Comparison of ENCODE assay signal across 13 mouse cellular contexts in the genomic region with DNA sequence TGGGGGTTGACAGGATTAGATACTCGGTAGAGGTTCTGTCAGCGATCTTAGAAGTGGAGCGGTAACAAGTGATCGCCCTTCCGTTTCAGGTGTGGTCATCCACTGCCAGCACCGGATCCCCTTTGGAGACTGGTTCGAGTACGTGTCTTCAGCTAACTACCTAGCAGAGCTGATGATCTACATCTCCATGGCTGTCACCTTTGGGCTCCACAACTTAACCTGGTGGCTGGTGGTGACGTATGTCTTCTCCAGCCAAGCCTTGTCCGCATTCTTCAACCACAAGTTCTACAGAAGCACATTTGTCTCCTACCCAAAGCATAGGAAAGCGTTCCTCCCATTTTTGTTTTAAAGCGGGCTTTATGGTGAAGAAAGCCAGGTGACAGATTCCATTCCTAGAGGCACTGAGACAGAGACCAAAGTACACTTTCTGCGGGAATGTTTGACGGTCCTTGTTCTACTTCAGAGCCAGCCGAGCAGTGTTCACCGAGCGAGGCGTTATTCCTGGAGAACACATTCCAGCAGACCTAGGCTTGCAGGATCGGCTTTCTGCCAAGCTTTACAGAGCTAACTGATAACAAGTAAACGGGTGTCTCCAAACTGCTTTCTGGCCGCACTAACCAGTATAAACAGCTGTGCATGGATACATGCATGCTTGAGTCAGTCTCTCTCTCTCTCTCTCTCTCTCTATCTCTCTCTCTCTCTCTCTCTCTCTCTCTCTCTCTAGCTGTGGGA. TPM values are rescaled to one million over a fixed set of nuclear protein-coding genes. Genes with fewer than 3 reads are reported as not detected.
DNase-seq lines count a peak whose midpoint lies in the region; ATAC-seq and TF ChIP-seq lines count a peak whose summit lies in the region.
"Had no signal": no experiment of that assay in that cellular context is flagged by ENCODE, and none has a peak within 500 bp of the region (broad histone marks: within the 10 kb centered on the region; RNA-seq: fewer than 3 reads in every experiment).

No protein-coding gene starts in this region.

- H3K27ac ChIP-seq in lung, embryonic 14.5 days (ENCODE audit: low read depth) = no peak overlapping the region; the same call in 1 of the 2 replicates
- H3K27ac ChIP-seq in heart, embryonic 16.5 days (ENCODE audit: low read length) = peak overlapping the region; percentile 86
- no peak overlapping the region for H3K27ac ChIP-seq in intestine, postnatal 0 days (ENCODE audit: low read depth, low read length)
- no peak overlapping the region for H3K27ac ChIP-seq in stomach, embryonic 16.5 days (ENCODE audit: low read length)
- no peak overlapping the region for H3K27ac ChIP-seq in layer of hippocampus, adult 2 months
- H3K27ac ChIP-seq: liver, embryonic 14.5 days; midbrain, embryonic 12.5 days had no signal

- H3K27me3 ChIP-seq in lung, embryonic 14.5 days (ENCODE audit: insufficient read depth, low read length) = no peaks in the 10 kb centered on the region
- no peaks in the 10 kb centered on the region for H3K27me3 ChIP-seq in heart, embryonic 16.5 days (ENCODE audit: control insufficient read depth, insufficient read depth, low read length)
- H3K27me3 ChIP-seq in intestine, postnatal 0 days (replicated peaks; ENCODE audit: control insufficient read depth, insufficient read depth, low read length) = no peaks in the 10 kb centered on the region
- H3K27me3 ChIP-seq in stomach, embryonic 16.5 days (ENCODE audit: control insufficient read depth, insufficient read depth, low read length) = no peaks in the 10 kb centered on the region
- H3K27me3 ChIP-seq: midbrain, embryonic 12.5 days had no signal

- no peak overlapping the region for H3K9ac ChIP-seq in lung, embryonic 14.5 days
- no peak overlapping the region; the same call in 1 of the 2 replicates for H3K9ac ChIP-seq in heart, embryonic 16.5 days (ENCODE audit: low read length)
- no peak overlapping the region for H3K9ac ChIP-seq in intestine, postnatal 0 days (ENCODE audit: low read depth, low read length)
- H3K9ac ChIP-seq in stomach, embryonic 16.5 days (ENCODE audit: low read length) = no peak overlapping the region
- H3K9ac ChIP-seq: liver, embryonic 14.5 days; midbrain, embryonic 12.5 days had no signal

- H3K4me2 ChIP-seq in lung, embryonic 14.5 days = no peak overlapping the region
- H3K4me2 ChIP-seq in heart, embryonic 16.5 days (ENCODE audit: low read depth, low read length) = peak overlapping the region; percentile 46
- peak overlapping the region; percentile 28; the same call in 1 of the 2 replicates for H3K4me2 ChIP-seq in intestine, postnatal 0 days (replicated peaks; ENCODE audit: low read depth)
- H3K4me2 ChIP-seq in stomach, embryonic 16.5 days (ENCODE audit: low read depth, low read length) = no peak overlapping the region
- H3K4me2 ChIP-seq: midbrain, embryonic 12.5 days had no signal

- no peak overlapping the region for H3K4me3 ChIP-seq in lung, embryonic 14.5 days (ENCODE audit: low read depth, low read length)
- peak overlapping the region; percentile 7; the same call in 1 of the 2 replicates for H3K4me3 ChIP-seq in heart, embryonic 16.5 days (ENCODE audit: low read length)
- H3K4me3 ChIP-seq in intestine, postnatal 0 days (ENCODE audit: low read depth, low read length) = no peak overlapping the region
- no peak overlapping the region for H3K4me3 ChIP-seq in stomach, embryonic 16.5 days (replicated peaks; ENCODE audit: low read length)
- no peak overlapping the region for H3K4me3 ChIP-seq in layer of hippocampus, adult 2 months
- H3K4me3 ChIP-seq: midbrain, embryonic 12.5 days had no signal

- peak; percentile 82 for DNase-seq in lung, embryonic 14.5 days
- no peak for DNase-seq in lung, postnatal 25 days (ENCODE audit: low spot score)
- DNase-seq in thymus, postnatal 25 days = no peak
- DNase-seq in layer of hippocampus, adult 2 months (ENCODE audit: low spot score in 2 of 2) = no peak
- DNase-seq: cerebellum, adult 9-10 months; embryo, embryonic 11 days; spleen, adult 18-20 months had no signal

- no peaks in the 10 kb centered on the region for H3K4me1 ChIP-seq in lung, embryonic 14.5 days (ENCODE audit: insufficient read depth)
- peaks cover 19% of the 10 kb centered on the region for H3K4me1 ChIP-seq in heart, embryonic 16.5 days (ENCODE audit: control insufficient read depth, insufficient read depth, low read length)
- no peaks in the 10 kb centered on the region for H3K4me1 ChIP-seq in intestine, postnatal 0 days (replicated peaks; ENCODE audit: control insufficient read depth, insufficient read depth, low read length)
- no peaks in the 10 kb centered on the region; the same call in 1 of the 2 replicates for H3K4me1 ChIP-seq in stomach, embryonic 16.5 days (ENCODE audit: control insufficient read depth, insufficient read depth, low read length)
- H3K4me1 ChIP-seq: midbrain, embryonic 12.5 days had no signal

- 68% methylated on average over 21 of the region's 21 CpGs for WGBS in lung, embryonic 14.5 days
- 48% methylated on average over 21 of the region's 21 CpGs for WGBS in heart, embryonic 16.5 days
- 59% methylated on average over 21 of the region's 21 CpGs for WGBS in intestine, postnatal 0 days
- WGBS in stomach, embryonic 16.5 days = 72% methylated on average over 21 of the region's 21 CpGs

- peak; percentile 90 for ATAC-seq in lung, embryonic 14.5 days (ENCODE audit: insufficient read depth)
- ATAC-seq in heart, embryonic 16.5 days (replicated peaks; ENCODE audit: extremely low read depth, insufficient read depth, low FRiP score) = peak; percentile 92
- ATAC-seq in intestine, postnatal 0 days = peak; percentile 66
- peak; percentile 75; the same call in 1 of the 2 replicates for ATAC-seq in stomach, embryonic 16.5 days (ENCODE audit: insufficient read depth, low FRiP score)
- ATAC-seq: hindbrain, embryonic 16.5 days had no signal

- no peak for TF ChIP-seq CTCF in lung, embryonic 14.5 days (IDR thresholded peaks at IDR 0.05; ENCODE audit: low read depth)
- TF ChIP-seq CTCF in intestine, postnatal 0 days (IDR thresholded peaks at IDR 0.05; ENCODE audit: low read depth) = no peak
- TF ChIP-seq CTCF in layer of hippocampus, adult 2 months (conservative IDR thresholded peaks at IDR 0.05) = no peak

- H3K36me3 ChIP-seq in lung, embryonic 14.5 days (ENCODE audit: insufficient read depth) = peaks cover 34% of the 10 kb centered on the region; the same call in 1 of the 2 replicates
- peaks cover 13% of the 10 kb centered on the region for H3K36me3 ChIP-seq in heart, embryonic 16.5 days (ENCODE audit: control insufficient read depth, insufficient read depth)
- H3K36me3 ChIP-seq in intestine, postnatal 0 days (ENCODE audit: control insufficient read depth, insufficient read depth) = peaks cover 45% of the 10 kb centered on the region
- peaks cover 9% of the 10 kb centered on the region; the same call in 1 of the 2 replicates for H3K36me3 ChIP-seq in stomach, embryonic 16.5 days (ENCODE audit: control insufficient read depth, insufficient read depth, low read length)

- H3K9me3 ChIP-seq in lung, embryonic 14.5 days (ENCODE audit: low read depth, low read length) = no peaks in the 10 kb centered on the region
- no peaks in the 10 kb centered on the region for H3K9me3 ChIP-seq in heart, embryonic 16.5 days (replicated peaks; ENCODE audit: control insufficient read depth, low read length)
- no peaks in the 10 kb centered on the region for H3K9me3 ChIP-seq in intestine, postnatal 0 days (ENCODE audit: control insufficient read depth)
- no peaks in the 10 kb centered on the region for H3K9me3 ChIP-seq in stomach, embryonic 16.5 days (replicated peaks; ENCODE audit: control insufficient read depth, low read length)
- H3K9me3 ChIP-seq: midbrain, embryonic 12.5 days had no signal

RNA-seq across cellular contexts. Expression of gene Srd5a3, which starts 14.5 kb away (rescaled TPM):
- polyA plus RNA-seq in lung, embryonic 14.5 days (2014; fragmentation: Nextera tagmentation; extraction: Ambion mirVana) = 35.7 and 37.6 TPM in 2 replicates
- polyA plus RNA-seq in heart, embryonic 16.5 days (2015; fragmentation: Nextera tagmentation; extraction: Ambion mirVana) = 30.7 TPM in 2 replicates
- polyA plus RNA-seq in intestine, postnatal 0 days (2015; fragmentation: Nextera tagmentation; extraction: Ambion mirVana) = 41.5 and 44.1 TPM in 2 replicates
- polyA plus RNA-seq in stomach, embryonic 16.5 days (2015; fragmentation: Nextera tagmentation; extraction: Ambion mirVana) = 36.0 and 39.6 TPM in 2 replicates
- 10 to 100 TPM; 16.8 to 18.8 TPM for total RNA-seq in layer of hippocampus, adult 2 months (2021)

RNA-seq across cellular contexts. Expression of gene Tmem165, which starts 29.1 kb away (rescaled TPM):
- polyA plus RNA-seq in lung, embryonic 14.5 days (2014; fragmentation: Nextera tagmentation; extraction: Ambion mirVana) = 133 and 137 TPM in 2 replicates
- polyA plus RNA-seq in heart, embryonic 16.5 days (2015; fragmentation: Nextera tagmentation; extraction: Ambion mirVana) = 58.8 and 62.5 TPM in 2 replicates
- polyA plus RNA-seq in intestine, postnatal 0 days (2015; fragmentation: Nextera tagmentation; extraction: Ambion mirVana) = 75.1 and 75.9 TPM in 2 replicates
- 59.6 and 59.9 TPM in 2 replicates for polyA plus RNA-seq in stomach, embryonic 16.5 days (2015; fragmentation: Nextera tagmentation; extraction: Ambion mirVana)
- total RNA-seq in layer of hippocampus, adult 2 months (2021) = 10 to 100 TPM; 32.9 to 35.2 TPM

Comparison
In these comparisons a context has a peak if more than half of its experiments do, and no peak if none do; other contexts are left out.
1. H3K4me2 ChIP-seq: peak in heart, embryonic 16.5 days (single experiment) and intestine, postnatal 0 days (single experiment); none in lung, embryonic 14.5 days (single experiment) and stomach, embryonic 16.5 days (single experiment).
2. Peak in every context shown above with its lines, with median percentiles within 50 percentile points of each other: ATAC-seq.